Mouse (Mus musculus): ENCODE results near the gene Syt8.

GRCm38 (mm10) chr7:142444171-142444570, 9.5 kb downstream of the Syt8 start:
- TF ChIP-seq POLR2A (IDR thresholded peaks at IDR 0.05; ENCODE audit: low read depth, low read length) (no peak), CTCF (IDR thresholded peaks at IDR 0.05; ENCODE audit: borderline replicate concordance, insufficient read depth, low read length) (no peak)
